Mouse (Mus musculus): ENCODE results near the gene Slc25a40.

Gene Slc25a40

DNA sequence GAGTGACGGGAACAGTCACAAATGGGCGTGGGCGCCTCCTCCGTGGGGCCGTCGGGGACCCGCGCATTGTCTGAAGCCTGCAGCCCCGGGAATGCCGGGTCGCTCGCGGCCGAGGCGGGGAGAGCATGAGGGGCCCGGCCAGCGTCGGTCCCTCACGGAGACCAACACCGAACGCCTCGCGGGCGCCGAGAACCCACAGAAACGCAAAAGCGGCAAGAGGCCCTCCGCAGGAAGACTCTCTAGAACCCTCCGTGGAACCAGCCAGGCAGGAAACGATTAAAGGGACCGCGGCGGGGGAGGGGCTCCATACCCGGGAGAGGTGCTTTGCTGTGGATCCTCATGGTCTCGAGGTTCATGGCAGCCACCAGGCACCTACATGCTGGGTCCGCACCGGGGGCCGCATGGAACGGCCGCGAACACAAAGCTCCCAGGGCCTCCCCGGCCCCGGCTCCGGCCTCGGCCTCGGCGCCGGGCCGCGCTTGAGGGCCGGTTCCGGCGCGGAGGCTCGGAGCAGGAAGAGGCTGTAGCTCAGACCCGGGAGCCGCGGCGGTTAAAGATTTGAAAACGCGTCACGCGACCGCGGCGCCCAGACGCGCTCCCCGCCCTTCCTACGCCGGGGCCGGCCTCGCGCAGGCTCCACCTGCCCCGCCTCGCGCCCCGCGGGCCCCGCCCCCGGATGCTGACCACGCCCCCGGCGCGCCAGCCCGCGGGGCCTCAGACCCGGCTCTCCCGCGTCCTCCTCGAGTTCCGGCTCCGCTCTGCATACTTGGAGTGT lies at the start of gene Slc25a40, which contains the start of gene Dbf4:
TSS of gene Slc25a40 (plus strand) at position 694 of the 775 bp plus-strand sequence.
TSS of gene Dbf4 (minus strand) at position 560 of the 775 bp plus-strand sequence.
- DNase-seq, result peak; percentile 95 to 96

DNA sequence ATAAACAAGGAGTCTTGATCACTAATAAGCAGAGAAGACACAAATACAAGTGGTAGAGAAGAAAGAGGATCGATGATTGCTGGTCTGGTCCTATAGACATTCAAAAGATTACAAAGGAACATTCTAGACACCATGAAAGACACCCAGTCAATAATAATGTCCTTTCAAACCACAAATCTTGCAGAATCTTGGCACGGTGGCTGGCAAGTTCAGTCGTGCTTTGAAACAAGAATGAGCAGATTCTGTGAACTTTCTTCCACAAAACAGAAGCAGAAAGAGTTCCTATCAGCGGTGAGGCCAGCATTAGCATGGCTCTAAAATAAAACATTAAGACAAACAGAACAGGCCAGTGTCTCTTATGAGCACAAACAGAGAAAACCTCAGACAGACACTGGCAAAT lies 49.2 kb upstream of the Slc25a40 start:
- DNase-seq, result no peak

DNA sequence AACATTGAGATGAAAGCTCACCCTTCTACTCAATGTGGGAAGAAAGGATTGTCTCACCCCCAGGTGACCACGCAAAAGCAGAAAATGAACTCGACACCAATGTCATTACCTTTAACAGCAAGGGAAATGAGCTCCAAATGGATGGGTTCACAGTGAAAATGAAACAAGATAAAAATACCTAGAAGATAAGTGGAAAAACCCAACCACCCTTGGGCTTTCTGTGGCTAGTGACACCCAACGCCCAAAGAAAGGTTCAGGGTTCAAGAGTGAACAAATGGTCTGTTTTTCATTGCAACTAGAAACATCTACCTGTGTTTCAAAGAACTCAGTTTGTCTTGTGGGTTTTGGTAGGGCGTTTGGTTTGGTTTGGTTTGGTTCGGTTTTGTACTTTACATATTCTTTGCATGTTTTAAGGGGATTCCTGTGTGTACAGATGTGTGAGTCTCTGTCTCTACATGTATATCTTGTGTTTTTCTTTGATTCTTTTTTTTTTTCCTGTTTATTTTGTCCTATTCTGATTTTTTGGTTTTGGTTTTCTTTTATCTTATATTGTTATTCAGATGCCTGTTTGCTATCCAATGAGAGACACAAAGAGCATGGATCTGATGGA lies 48.2 kb upstream of the Slc25a40 start:
- DNase-seq, result no peak

DNA sequence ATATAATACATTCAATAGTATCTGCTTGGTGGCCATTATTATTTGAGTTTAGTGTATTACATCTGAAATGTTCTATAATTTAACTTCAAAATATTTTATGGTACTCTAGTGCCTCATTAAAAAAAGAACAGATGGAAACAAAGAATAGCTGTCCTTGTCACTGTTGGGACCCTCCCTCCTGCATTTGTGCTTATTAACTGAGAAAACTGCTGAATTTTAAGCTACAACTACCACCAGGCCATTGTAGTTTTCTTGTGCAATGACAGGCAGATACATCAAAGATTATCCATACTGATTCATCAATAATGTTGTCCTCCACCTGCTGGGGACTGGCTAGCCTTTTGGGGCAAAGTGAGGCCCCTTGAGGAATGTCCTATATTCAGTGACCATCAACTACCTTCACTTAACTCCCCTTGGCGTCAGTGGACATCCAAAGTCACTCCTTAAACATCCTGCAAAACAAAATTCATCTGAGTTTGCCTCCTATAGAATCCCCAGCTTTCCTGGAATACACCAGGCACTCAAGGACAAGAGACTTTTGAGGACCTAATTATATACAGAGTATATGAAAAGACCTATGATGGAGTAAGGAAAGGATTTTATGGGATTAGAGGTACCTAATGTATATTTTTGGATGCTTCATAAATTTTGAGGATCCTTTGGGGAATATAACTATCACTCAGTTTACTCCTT lies 28.6 kb upstream of the Slc25a40 start:
- no peak for DNase-seq

DNA sequence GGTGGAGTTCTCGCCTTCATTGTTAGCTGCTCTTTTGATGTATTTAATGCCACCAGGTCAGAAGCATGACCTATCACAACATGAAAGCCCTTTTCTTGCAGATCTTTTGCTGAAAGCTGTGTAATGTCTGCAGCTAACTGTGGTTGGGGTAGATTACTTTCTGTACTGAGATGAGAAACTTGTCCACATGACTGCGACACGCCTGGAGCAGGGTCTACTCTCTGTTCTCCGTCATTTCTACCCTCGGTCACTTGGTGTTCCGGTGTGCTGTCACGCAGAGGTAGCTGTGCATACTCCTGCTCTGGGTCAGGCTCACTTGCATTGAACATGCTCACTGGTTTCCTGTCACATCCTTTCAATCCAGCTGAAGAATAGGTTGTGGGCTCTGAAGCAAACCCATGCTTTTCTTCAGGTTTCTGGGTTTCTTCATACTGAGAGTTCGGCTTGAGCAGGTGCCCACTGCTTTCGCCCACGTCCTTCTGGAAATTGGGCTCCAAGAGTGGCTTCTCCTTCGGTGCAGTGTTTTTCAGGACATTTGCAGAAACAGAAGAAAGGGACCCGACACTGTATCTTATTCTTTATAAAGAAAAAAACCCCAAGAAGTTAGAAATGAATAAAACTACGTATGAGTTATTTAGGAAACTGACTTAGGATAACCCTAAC lies 24.9 kb upstream of the Slc25a40 start:
- no peak for DNase-seq

DNA sequence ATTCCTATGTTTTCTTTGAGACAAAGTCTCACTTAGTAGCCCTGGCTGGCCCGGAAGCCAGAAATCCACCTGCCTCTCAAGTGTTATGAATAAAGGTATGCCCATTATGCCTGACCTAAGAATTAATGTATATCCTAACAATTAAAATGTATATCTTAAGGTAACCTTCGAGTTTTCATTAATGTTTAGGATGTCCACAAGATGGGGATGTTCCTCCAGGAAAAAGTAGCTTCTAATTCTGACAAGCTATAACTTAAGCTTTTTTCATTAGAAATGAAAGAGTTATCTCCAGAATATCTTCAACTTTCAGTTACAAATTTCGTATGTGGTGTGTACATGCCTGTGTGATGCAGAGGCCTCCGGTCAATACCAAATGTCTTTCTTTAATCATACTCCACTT lies 13.9 kb upstream of the Slc25a40 start:
- no peak for DNase-seq

DNA sequence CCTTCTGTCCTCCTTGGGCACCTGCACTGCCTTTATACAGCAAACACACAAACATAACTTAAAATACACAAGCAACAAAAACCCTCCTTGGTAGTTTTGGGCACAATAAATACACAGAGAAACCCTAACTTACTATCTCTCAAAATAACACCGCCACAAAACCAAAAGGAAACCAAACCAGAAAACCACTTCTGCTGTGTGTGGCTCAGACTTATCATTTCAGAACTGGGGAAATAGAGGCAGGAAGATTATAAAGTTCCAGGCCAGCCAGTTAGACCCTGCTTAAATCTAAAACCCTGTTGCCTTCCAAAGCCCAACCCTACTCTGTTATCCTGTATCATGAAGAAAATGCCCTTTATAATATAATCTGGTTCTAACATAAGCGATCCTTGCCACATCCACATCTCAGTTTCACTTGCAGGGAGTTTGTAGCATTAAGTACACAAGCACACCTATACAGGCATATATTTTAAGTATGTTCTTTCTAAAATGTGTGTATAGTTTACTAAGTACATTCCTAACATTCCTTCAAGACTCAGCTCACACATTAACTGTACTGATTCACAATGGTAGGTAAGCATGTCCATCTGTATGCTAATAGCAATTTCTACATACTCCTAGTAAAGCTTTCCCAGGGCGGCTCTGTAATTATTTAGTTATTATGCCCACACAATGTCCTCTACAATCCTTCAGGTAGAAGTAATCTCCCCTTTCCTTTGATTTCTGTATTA lies 5.8 kb upstream of the Slc25a40 start:
- no peak for DNase-seq

DNA sequence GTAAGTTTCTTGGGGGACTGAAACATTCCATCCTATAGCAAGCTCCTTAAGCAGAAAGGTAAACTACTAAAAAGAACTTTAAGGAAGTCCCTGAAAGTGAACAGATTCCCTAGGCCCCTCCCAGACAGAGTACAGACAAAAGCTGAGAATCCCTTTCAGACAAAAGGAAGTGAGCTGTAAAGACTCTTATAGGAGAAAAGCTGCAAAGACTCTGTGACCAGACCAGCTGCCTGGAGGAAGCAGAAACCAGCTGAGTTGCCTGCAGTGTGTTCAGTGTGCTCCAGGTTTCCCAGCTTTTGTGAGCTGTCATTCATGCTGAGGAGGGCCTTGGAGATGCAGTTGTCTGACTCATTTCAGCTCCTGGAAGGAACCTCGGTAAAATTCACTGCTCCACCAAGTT lies 5.2 kb upstream of the Slc25a40 start:
- no peak for DNase-seq

DNA sequence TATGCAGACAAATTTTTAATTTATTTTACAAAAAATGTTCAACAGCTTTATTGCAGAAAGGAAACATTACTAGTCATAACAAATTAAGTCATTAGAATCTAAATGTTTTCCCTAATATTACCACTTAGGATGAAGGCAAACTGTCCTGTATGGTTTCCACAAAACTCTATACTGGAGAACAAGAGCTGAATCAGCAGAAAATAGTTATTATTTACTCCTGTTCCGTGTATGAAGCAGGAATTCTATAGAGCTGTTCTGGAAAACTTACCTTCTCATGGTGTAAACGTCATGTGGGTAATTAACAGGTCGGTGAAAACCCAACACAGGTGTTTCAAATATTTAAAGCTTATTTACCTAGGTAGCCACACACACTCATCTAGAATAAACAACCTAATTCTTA lies 1.2 kb upstream of the Slc25a40 start:
- DNase-seq, result no peak

DNA sequence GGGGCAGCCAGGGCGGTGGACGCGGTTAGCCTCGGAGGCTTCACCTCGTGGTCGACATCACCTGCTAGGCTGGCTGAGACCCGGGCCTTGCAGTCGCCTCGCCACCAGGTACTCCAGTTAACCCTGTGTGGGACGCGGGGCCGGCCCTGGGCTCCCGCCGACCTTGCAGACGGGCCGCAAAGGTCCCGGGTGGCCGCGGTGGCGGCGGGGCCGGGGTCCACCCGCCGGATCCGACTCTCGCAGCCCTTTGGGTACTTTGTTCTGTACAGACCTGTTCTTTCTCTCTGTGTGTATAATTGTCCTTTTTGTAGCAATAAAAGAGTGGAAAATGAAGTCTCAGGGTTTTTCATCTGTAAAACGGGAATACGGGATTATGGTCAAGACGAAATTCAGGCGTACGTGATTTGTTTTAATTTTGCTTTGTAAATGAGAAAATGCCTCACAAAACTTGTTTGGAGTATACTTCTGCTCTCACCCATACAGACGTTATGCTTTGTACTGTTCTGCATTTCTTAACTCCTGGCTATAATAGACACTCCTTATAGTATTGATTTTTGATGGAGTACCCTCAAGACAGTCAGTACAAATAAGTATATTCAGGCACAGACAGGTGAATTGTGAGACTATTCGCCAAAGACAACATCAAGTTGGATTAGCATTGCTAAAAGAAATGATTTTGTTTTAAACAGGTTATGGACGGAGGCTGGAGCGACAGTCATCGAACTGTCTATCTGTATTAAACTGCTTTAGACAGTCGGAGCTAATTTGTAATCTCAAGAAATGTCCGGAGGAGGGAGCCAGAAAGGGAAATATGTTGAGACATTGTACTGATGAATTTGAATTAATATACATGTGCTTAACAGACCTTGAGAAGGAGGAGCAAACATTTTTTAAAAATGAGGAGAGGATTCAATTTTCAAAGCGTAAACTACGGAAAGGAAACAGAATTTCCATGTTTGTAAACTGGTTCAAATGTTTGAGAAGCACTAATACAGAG lies 580 bp downstream of the Slc25a40 start:
- no peak for DNase-seq

DNA sequence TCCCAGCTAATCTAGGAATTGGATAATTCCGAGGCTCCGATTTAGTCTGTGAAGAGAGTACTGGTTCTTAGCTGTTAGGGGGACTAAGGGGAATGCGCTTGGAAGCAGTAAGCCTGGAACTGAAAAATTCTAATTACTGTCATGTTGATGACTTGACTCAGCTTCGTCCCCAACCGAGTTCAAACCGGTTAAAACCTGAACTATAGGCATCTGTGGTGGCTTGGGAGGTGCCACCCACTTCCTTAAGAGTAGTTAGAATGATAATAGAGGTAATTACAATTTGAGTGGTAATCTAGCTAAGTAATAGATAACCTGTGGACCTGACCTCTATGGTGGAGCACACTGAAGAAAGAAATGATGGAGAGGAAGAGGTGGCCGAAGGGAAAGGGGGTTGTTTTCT lies 1.5 kb downstream of the Slc25a40 start:
- no peak for DNase-seq

DNA sequence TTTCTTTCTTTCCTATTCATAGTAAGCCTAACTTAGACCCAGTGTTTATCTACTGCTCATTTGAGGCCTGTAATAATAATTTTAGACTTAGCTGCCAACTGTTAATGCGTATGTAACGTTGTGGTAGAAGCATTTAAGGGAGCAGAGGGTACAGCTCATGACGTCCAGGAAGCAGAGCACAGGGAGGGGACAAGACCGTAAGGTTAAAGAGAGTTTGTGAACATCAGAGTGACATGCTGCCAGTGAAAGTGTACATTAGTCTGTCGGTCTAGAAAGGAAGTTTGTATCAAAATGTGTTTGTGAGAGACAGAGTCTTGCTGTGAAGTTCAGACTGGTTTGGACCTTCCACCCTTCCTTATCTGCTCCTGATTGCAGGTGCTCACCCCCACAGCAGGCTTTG lies 3.2 kb downstream of the Slc25a40 start:
- DNase-seq, result no peak

DNA sequence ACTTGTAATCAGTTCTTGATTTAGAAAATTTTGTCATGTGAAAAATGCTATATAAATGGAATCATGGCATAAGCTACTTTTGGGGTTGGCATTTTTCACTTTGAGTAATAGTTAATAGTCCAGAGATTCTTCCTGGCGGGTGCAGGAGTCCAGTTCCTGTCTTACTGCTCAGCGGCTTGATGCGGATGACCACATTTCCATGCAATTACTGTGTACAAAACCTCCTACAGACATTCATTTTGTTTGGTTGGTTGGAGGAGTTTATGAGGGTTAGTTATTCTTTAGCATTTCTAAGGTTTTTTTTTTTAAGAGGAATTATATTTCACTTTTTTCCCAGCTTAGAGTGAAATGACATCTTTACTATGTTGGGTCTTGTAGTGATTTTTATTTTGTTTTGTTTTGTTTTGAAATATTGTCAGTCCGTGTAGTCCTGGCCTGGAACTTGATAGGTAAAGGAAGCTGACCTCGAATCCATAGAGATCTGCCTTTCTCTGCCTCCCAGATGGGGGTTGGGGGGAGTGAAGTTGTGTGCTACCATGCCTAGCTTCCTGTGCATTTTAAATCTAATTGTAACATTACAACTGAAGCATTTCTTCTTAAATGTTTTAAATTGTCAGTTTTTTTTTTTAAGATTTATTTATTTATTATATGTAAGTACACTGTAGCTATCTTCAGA lies 15.0 kb downstream of the Slc25a40 start:
- no peak for DNase-seq

DNA sequence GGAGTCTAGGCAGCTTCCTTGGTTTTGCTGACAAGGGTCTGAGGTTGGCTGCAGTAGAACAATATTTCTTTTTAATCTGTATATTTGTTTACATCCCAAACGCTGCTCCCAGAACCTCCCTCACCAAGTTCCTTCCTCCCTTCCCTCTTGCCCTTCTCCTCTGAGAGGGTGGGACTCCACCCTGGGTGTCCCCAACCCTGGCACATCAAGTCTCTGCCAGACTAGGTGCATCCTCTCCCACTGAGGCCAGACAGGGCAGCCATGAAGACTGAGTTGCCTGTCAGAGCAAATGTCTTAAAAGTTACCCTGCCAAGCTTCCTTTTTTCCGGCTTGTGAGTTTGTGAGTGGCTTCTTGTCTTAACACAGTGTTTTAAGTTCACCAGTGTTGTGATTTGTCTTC lies 16.4 kb downstream of the Slc25a40 start:
- no peak for DNase-seq

DNA sequence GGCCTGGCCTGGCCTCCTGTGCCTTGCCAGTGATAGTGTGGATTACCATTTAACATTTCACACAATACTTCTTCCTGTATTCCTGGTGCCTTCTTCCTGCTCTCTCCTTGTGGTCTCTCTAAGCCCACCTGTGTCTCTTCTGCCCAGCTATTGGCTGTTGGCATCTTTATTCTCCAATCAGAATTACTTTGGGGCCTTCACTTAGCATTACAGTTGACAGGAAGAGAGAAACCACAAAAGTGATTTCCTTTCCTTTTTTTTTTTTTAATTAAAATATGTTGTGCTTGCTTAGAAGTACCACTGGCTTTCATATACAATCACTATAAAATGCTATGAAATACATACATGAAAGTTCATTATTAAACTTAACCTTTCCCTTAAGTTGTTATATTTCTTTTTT lies 32.9 kb downstream of the Slc25a40 start:
- DNase-seq, result no peak

DNA sequence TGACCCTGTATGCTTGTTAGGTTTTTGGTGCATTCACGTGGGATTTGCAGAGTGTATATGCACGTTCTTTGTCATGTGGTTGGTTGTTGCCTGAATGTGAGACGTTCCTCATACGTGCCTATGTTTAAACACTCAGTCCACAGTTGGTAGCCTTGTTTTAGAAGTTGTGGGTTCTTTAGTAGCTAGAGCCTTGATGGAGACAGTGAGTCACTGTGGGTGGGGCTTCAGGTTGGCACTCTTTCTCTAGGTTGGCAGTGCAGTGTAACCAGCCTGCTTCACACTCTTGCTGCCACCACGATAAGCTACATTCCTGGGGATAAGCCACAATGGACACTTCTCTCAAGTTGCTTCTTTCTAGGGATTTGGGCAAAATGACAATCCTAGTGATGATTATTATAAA lies 33.9 kb downstream of the Slc25a40 start:
- no peak for DNase-seq

DNA sequence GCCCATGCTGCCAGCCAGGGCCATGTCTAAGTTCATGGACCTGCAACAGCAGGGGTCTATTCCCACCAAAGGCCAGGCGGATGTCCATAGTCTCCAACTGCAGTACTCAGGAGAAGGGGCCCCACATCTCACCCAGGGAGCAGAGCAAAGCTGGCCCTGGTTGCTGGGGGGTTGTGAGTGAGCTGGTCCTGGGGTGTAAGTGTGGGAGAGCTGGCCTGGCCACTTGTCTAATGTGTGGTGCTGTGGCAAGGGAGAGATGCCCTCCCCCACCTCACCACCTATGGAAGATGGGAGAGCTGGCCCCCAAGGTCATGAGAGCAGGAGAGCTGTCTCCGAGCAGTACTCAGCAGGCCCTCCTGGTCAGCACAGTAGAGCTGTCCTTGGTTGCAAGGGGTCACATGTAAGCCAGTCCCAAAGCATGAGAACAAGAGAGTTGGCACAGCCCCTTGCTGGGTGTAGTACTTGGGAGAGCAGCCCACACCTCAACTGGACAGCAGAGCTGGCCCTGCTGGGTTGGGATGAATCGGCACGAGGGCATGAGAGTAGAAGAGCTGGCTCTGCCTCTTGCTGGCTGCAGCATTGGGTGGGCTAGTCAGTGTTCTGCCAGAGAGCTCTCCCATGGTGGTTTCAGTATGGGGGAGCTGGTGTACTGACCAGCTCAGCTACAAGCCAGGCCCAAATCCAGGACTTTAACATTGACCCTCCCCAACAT lies 65.5 kb downstream of the Slc25a40 start:
- no peak for DNase-seq

DNA sequence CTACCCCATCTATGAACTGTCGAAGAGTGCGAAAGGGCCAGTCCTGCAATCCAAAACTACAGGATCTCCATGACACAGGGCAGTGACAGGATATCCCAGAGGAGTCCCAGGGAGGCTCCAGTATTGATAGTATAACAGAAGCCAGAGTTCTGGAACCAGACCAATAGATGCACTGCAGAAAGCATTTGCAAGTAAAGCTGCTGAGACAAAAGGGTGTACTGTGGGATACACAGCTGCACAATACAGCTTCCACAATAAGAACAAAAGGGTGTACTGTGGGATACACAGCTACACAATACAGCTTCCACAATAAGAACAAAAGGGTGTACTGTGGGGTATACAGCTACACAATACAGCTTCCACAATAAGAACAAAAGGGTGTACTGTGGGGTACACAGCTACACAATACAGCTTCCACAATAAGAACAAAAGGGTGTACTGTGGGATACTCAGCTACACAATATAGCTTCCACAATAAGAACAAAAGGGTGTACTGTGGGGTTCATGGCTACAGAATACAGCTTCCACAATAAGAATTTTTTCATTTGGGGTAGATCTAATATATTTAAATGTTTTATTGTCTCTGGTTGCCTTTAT lies 66.1 kb downstream of the Slc25a40 start:
- no peak for DNase-seq

DNA sequence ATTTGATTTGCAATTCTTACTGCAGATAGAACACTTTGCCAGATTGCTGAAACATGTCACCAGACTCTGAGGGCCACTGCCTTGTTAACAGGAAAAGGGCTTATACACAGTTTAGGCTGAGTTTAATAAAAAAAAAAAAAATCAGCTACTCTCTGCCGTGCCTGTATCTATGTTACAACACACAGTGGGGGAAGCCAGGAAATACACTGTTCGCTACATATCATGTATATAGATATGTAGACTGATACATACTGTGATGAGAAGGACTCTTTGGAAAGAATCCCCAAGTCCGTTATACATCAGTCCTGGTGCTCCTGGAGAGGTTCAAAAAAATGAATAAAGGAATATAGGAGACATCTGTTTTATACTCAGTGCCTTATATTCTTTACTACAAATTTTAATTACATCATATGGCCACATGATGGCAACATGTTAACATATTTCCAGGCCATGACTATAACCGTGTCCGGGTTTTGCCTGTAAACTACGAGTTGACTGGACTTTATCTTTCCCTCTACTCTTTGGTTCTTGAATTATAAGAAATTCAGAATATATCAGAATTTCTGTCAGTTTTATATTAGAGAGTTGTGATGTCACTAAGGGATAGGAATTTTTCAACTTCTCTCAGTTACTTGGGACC lies 66.9 kb downstream of the Slc25a40 start:
- no peak for DNase-seq

All from thymus, postnatal 36 days (tissue).